Mouse (Mus musculus): ENCODE measurements at regions not wholly inside any gene's neighbourhood (a gene's known extent, or its start where the extent isn't known, plus 50 kb on each side); places are given as distances from the start of the nearest gene placed in this dataset.
A peak's percentile ranks its signal among the peaks of the same experiment; 100 is the strongest.

GRCm38 (mm10) chr2:50519129-50519504 lies 222.5 kb upstream of the Mmadhc start:
- 80% methylated on average over 1 of the region's 1 CpGs for WGBS
- ATAC-seq (ENCODE audit: low FRiP score, low read depth), result no peak
- peaks cover 8% of the 10 kb centered on the region for H3K4me1 ChIP-seq
- H3K27ac ChIP-seq (replicated peaks), result no peak overlapping the region
- H3K9ac ChIP-seq (replicated peaks), result no peak overlapping the region
- no peak overlapping the region for H3K4me3 ChIP-seq
- H3K4me2 ChIP-seq (replicated peaks), result no peak overlapping the region
- no peaks in the 10 kb centered on the region for H3K36me3 ChIP-seq
- H3K9me3 ChIP-seq, result no peaks in the 10 kb centered on the region
- no peaks in the 10 kb centered on the region for H3K27me3 ChIP-seq

GRCm38 (mm10) chr2:50518371-50519128 lies 221.9 kb upstream of the Mmadhc start:
- no peak overlapping the region for H3K4me2 ChIP-seq (replicated peaks)
- H3K36me3 ChIP-seq, result no peaks in the 10 kb centered on the region
- ATAC-seq (ENCODE audit: low FRiP score, low read depth), result no peak
- 0 out of 2 replicates have a peak overlapping the region, but pooled peaks have one; percentile 24 for H3K9ac ChIP-seq (replicated peaks)
- peak overlapping the region; percentile 63 for H3K27ac ChIP-seq (replicated peaks)
- no peak overlapping the region for H3K4me3 ChIP-seq
- no peaks in the 10 kb centered on the region for H3K27me3 ChIP-seq
- H3K9me3 ChIP-seq, result no peaks in the 10 kb centered on the region
- peaks cover 8% of the 10 kb centered on the region for H3K4me1 ChIP-seq
- WGBS, result 66% methylated on average over 10 of the region's 10 CpGs

- Histone ChIP-seq H3K9ac (replicated peaks) (no peak overlapping the region), H3K4me3 (no peak overlapping the region), H3K4me2 (replicated peaks) (no peak overlapping the region), H3K4me1 (no peaks in the 10 kb centered on the region), H3K27ac (replicated peaks) (no peak overlapping the region), H3K9me3 (peaks cover 3% of the 10 kb centered on the region), H3K36me3 (no peaks in the 10 kb centered on the region), H3K27me3 (no peaks in the 10 kb centered on the region)
- ATAC-seq (ENCODE audit: low FRiP score, low read depth), result no peak
- WGBS, result 96% methylated on average over 4 of the region's 4 CpGs
Observed at GRCm38 (mm10) chr2:50513276-50513675, 216.7 kb upstream of the Mmadhc start.

- WGBS, result 92% methylated on average over 8 of the region's 8 CpGs
- no peak for ATAC-seq (ENCODE audit: low FRiP score, low read depth)
Observed at GRCm38 (mm10) chr2:50498713-50499112, 202.1 kb upstream of the Mmadhc start.

GRCm38 (mm10) chr2:50496057-50496433 lies 199.4 kb upstream of the Mmadhc start:
- Histone ChIP-seq H3K36me3 (no peaks in the 10 kb centered on the region), H3K4me3 (no peak overlapping the region), H3K4me1 (no peaks in the 10 kb centered on the region), H3K9me3 (no peaks in the 10 kb centered on the region), H3K4me2 (replicated peaks) (no peak overlapping the region), H3K27ac (replicated peaks) (no peak overlapping the region), H3K9ac (replicated peaks) (no peak overlapping the region), H3K27me3 (no peaks in the 10 kb centered on the region)
- ATAC-seq (ENCODE audit: low FRiP score, low read depth), result no peak
- WGBS, result 88% methylated on average over 3 of the region's 3 CpGs

More at GRCm38 (mm10) chr2:50498713-50499112, 202.1 kb upstream of the Mmadhc start:
- Histone ChIP-seq H3K9ac (replicated peaks) (no peak overlapping the region), H3K27me3 (no peaks in the 10 kb centered on the region), H3K9me3 (no peaks in the 10 kb centered on the region), H3K4me2 (replicated peaks) (no peak overlapping the region), H3K4me1 (no peaks in the 10 kb centered on the region), H3K36me3 (no peaks in the 10 kb centered on the region), H3K27ac (replicated peaks) (no peak overlapping the region), H3K4me3 (no peak overlapping the region)

- 67% methylated on average over 5 of the region's 5 CpGs for WGBS
- no peak overlapping the region for H3K4me3 ChIP-seq
- no peaks in the 10 kb centered on the region for H3K4me1 ChIP-seq
- no peak overlapping the region for H3K9ac ChIP-seq (replicated peaks)
- H3K9me3 ChIP-seq, result no peaks in the 10 kb centered on the region
- no peaks in the 10 kb centered on the region for H3K27me3 ChIP-seq
- ATAC-seq (ENCODE audit: low FRiP score, low read depth), result no peak
- no peak overlapping the region for H3K27ac ChIP-seq (replicated peaks)
- no peaks in the 10 kb centered on the region for H3K36me3 ChIP-seq
- no peak overlapping the region for H3K4me2 ChIP-seq (replicated peaks)
Observed at GRCm38 (mm10) chr2:50495141-50496056, 198.8 kb upstream of the Mmadhc start.

- no peak overlapping the region for H3K27ac ChIP-seq (replicated peaks)
- no peaks in the 10 kb centered on the region for H3K36me3 ChIP-seq
- H3K4me1 ChIP-seq, result no peaks in the 10 kb centered on the region
- H3K27me3 ChIP-seq, result no peaks in the 10 kb centered on the region
- H3K9ac ChIP-seq (replicated peaks), result no peak overlapping the region
- no peak overlapping the region for H3K4me2 ChIP-seq (replicated peaks)
- no peak for ATAC-seq (ENCODE audit: low FRiP score, low read depth)
- no peaks in the 10 kb centered on the region for H3K9me3 ChIP-seq
- no peak overlapping the region for H3K4me3 ChIP-seq
- 79% methylated on average over 4 of the region's 4 CpGs for WGBS
Observed at GRCm38 (mm10) chr2:50493597-50494335, 197.2 kb upstream of the Mmadhc start.

GRCm38 (mm10) chr2:50463799-50464198 lies 167.2 kb upstream of the Mmadhc start:
- ATAC-seq (ENCODE audit: low FRiP score, low read depth), result no peak
- 66% methylated on average over 4 of the region's 4 CpGs for WGBS
- H3K9ac ChIP-seq (replicated peaks), result no peak overlapping the region
- no peak overlapping the region for H3K4me3 ChIP-seq
- H3K27ac ChIP-seq (replicated peaks), result no peak overlapping the region
- no peaks in the 10 kb centered on the region for H3K4me1 ChIP-seq
- no peaks in the 10 kb centered on the region for H3K36me3 ChIP-seq
- peaks cover 5% of the 10 kb centered on the region; the same call in 1 of the 2 replicates for H3K9me3 ChIP-seq
- no peak overlapping the region for H3K4me2 ChIP-seq (replicated peaks)
- H3K27me3 ChIP-seq, result no peaks in the 10 kb centered on the region

GRCm38 (mm10) chr2:50462378-50462777 lies 165.8 kb upstream of the Mmadhc start:
- Histone ChIP-seq H3K4me1 (no peaks in the 10 kb centered on the region), H3K4me3 (no peak overlapping the region), H3K27ac (replicated peaks) (no peak overlapping the region), H3K4me2 (replicated peaks) (no peak overlapping the region), H3K27me3 (no peaks in the 10 kb centered on the region), H3K9me3 (peaks cover 9% of the 10 kb centered on the region; the same call in 1 of the 2 replicates), H3K9ac (replicated peaks) (no peak overlapping the region), H3K36me3 (no peaks in the 10 kb centered on the region)
- no peak for ATAC-seq (ENCODE audit: low FRiP score, low read depth)
- 94% methylated on average over 1 of the region's 1 CpGs for WGBS

GRCm38 (mm10) chr2:50456654-50457053 lies 160.1 kb upstream of the Mmadhc start:
- Histone ChIP-seq H3K27me3 (no peaks in the 10 kb centered on the region), H3K27ac (replicated peaks) (no peak overlapping the region), H3K4me2 (replicated peaks) (no peak overlapping the region), H3K4me1 (no peaks in the 10 kb centered on the region), H3K9ac (replicated peaks) (no peak overlapping the region), H3K9me3 (peaks cover 9% of the 10 kb centered on the region; the same call in 1 of the 2 replicates), H3K4me3 (no peak overlapping the region), H3K36me3 (no peaks in the 10 kb centered on the region)
- 78% methylated on average over 1 of the region's 1 CpGs for WGBS
- ATAC-seq (ENCODE audit: low FRiP score, low read depth), result no peak

GRCm38 (mm10) chr2:50448117-50448516 lies 151.5 kb upstream of the Mmadhc start:
- H3K36me3 ChIP-seq, result no peaks in the 10 kb centered on the region
- no peaks in the 10 kb centered on the region for H3K9me3 ChIP-seq
- H3K4me1 ChIP-seq, result no peaks in the 10 kb centered on the region
- H3K27ac ChIP-seq (replicated peaks), result no peak overlapping the region
- H3K4me3 ChIP-seq, result no peak overlapping the region
- no peak overlapping the region for H3K4me2 ChIP-seq (replicated peaks)
- H3K9ac ChIP-seq (replicated peaks), result no peak overlapping the region
- H3K27me3 ChIP-seq, result no peaks in the 10 kb centered on the region
- ATAC-seq (ENCODE audit: low FRiP score, low read depth), result no peak
